Mouse (Mus musculus) ES-E14 (cell line): ENCODE results near the gene Fkbp14. TPM values are rescaled to one million over a fixed set of nuclear protein-coding genes. Genes with fewer than 3 reads are reported as not detected.

Experiments used
- DNase-seq: peaks from one replicate; pipeline ENCODE4 v3.0.0-alpha.2; 2013; ENCODE audit warnings: low read depth, low spot score
- H3K27ac ChIP-seq: 2 replicates; pipeline ENCODE4 v1.5.1; 2012; ENCODE audit warnings: low read depth, mild to moderate bottlenecking, low read length, moderate library complexity, mixed read lengths; ENCODE audit not compliant: poor library complexity, insufficient read depth, severe bottlenecking
- H3K36me3 ChIP-seq: 2 replicates; pipeline ENCODE4 v1.6.1; 2012; ENCODE audit warnings: mild to moderate bottlenecking, low read length, moderate library complexity, mixed read lengths; ENCODE audit not compliant: control insufficient read depth, poor library complexity, insufficient read depth, severe bottlenecking
- H3K4me1 ChIP-seq, 2 experiments: fragments of 150-350 bp in 1 of 2; sonication (generic) in 1 of 2; 2 replicates each; pipeline ENCODE4 v1.6.1; 2012; ENCODE audit warnings: low read length in 2 of 2, mild to moderate bottlenecking in 1 of 2, mixed read lengths in 1 of 2; ENCODE audit not compliant: control insufficient read depth in 2 of 2, insufficient read depth in 2 of 2, poor library complexity in 1 of 2
- H3K4me3 ChIP-seq, 2 experiments: fragments of 150-350 bp in 1 of 2; sonication (generic) in 1 of 2; 2 replicates each; pipeline ENCODE4 v1.5.1; 2012; ENCODE audit warnings: low read length in 2 of 2, low read depth in 1 of 2, mild to moderate bottlenecking in 1 of 2, mixed read lengths in 1 of 2; ENCODE audit not compliant: insufficient read depth in 1 of 2, poor library complexity in 1 of 2, severe bottlenecking in 1 of 2
- H3K9ac ChIP-seq: 2 replicates; pipeline ENCODE4 v1.6.1; 2012; ENCODE audit warnings: low read depth, mild to moderate bottlenecking, low read length, mixed read lengths; ENCODE audit not compliant: poor library complexity, insufficient read depth, severe bottlenecking
- H3K9me3 ChIP-seq: fragments of 150-350 bp; sonication (generic); 2 replicates; pipeline ENCODE4 v1.6.1; 2012; ENCODE audit warnings: low read depth, mild to moderate bottlenecking, low read length; ENCODE audit not compliant: control insufficient read depth, insufficient read depth
- CHD2 ChIP-seq: IDR thresholded peaks from 2 replicates; pipeline ENCODE4 v1.6.1; 2014; ENCODE audit warnings: mild to moderate bottlenecking, low read depth, low read length, inconsistent platforms
- HCFC1 ChIP-seq: IDR thresholded peaks from 2 replicates; pipeline ENCODE4 v1.6.1; 2012; ENCODE audit warnings: low read length, inconsistent platforms, borderline replicate concordance; ENCODE audit not compliant: insufficient read depth
- MAFK ChIP-seq: IDR thresholded peaks from 2 replicates; pipeline ENCODE4 v1.6.1; 2014; ENCODE audit warnings: mild to moderate bottlenecking, low read depth, low read length, inconsistent platforms; ENCODE audit not compliant: insufficient read depth
- ZC3H11A ChIP-seq: IDR thresholded peaks from 2 replicates; pipeline ENCODE4 v1.6.1; 2012; ENCODE audit warnings: low read depth, mild to moderate bottlenecking, inconsistent platforms, low read length, borderline replicate concordance
- ZNF384 ChIP-seq: IDR thresholded peaks from 2 replicates; pipeline ENCODE4 v1.6.1; 2012; ENCODE audit warnings: low read depth, low read length, inconsistent platforms
- in situ Hi-C, 2 experiments: fragments of 600-800 bp; cut with MboI; formaldehyde crosslinking; loops; one replicate each; pipeline ENCODE4 v1.15.1; 2025; ENCODE audit warnings: low sequenced_read_pairs in 2 of 2, inconsistent platforms in 1 of 2; ENCODE audit not compliant: unreplicated experiment in 2 of 2
- total RNA-seq: library from RNA; depleted of rRNA; stranded (reverse); fragments of 300-350 nt; gene quantifications from 2 replicates; pipeline ENCODE4 v1.2.3, GENCODE M21; 2012

Gene Fkbp14
- total RNA-seq, 1 experiment, result 7.6 TPM

DNA sequence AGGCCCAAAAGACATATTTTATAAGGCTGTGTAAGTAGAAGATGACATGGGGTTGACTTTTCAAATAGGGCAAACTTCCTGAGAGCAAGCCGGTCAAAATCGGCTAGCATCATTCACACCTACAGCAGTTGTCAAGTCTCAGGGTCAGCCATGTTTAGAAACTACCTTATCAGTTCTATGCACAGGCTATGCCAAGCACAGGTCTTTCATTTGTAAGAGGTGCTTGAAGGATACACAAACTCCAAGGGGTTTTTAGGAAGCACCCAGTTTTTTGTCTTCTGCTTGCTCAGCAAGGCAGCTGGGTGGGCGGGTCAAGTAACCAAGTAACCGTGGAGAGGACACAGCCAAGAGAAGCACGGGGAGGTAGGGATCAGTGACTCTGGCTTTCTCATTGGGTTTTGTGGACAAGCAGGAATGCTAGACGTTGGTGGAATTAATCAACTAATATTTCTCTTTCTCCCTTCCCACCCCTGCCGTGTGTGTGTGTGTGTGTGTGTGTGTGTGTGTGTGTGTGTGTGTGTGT is 46.2 kb downstream of the Fkbp14 start:
- Histone ChIP-seq H3K27ac (no peak overlapping the region), H3K9me3 (no peaks in the 10 kb centered on the region), H3K36me3 (0 out of 2 replicates have a peak, but pooled peaks cover 2% of the 10 kb centered on the region), H3K4me1 (0 out of 4 replicates have a peak, but pooled peaks cover 0 to 2% of the 10 kb centered on the region in 2 experiments), H3K9ac (no peak overlapping the region), H3K4me3 (no peak overlapping the region)
- TF ChIP-seq CHD2 (no peak), ZC3H11A (no peak), ZNF384 (no peak), MAFK (no peak), HCFC1 (no peak)
- DNase-seq, result no peak
- in situ Hi-C loops, result no loop called here

DNA sequence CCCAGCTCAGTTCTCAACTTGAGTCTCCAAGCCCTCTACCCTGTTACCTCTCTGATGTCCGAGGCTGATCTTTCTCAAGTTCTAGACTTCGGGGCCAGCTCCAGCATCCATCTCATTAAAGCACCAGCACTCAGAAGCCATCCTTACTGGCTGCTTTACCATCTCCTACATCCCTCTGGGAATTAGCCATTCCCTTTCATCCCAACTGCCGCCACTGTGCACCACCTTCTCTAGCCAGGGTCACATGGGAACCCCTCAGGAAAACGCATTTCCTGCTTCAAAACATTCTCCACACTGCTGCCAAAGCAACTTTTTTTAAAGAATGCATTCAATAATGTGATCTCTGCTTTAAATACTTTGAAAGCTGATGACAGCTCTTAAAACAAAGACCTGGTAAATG is 47.8 kb downstream of the Fkbp14 start:
- TF ChIP-seq CHD2, result no peak
- no peak for TF ChIP-seq HCFC1
- no peak for TF ChIP-seq MAFK
- no peak for TF ChIP-seq ZC3H11A
- TF ChIP-seq ZNF384, result no peak
- Histone ChIP-seq H3K27ac (no peak overlapping the region), H3K36me3 (0 out of 2 replicates have a peak, but pooled peaks cover 2% of the 10 kb centered on the region)

GRCm38 (mm10) chr6:54548314-54549019 is 48.6 kb downstream of the Fkbp14 start:
- no peak for DNase-seq
- no peaks in the 10 kb centered on the region for H3K4me1 ChIP-seq
- no peaks in the 10 kb centered on the region for H3K36me3 ChIP-seq
- TF ChIP-seq MAFK (no peak), CHD2 (no peak), HCFC1 (no peak), ZNF384 (no peak), ZC3H11A (no peak)
- H3K9ac ChIP-seq, result no peak overlapping the region
- in situ Hi-C loops, result no loop called here
- H3K4me3 ChIP-seq, result no peak overlapping the region
- no peaks in the 10 kb centered on the region for H3K9me3 ChIP-seq
- H3K27ac ChIP-seq, result no peak overlapping the region

More for the DNA sequence above, 47.8 kb downstream of the Fkbp14 start:
- Histone ChIP-seq H3K4me1 (0 out of 4 replicates have a peak, but pooled peaks cover 0 to 2% of the 10 kb centered on the region in 2 experiments), H3K4me3 (no peak overlapping the region), H3K9ac (no peak overlapping the region), H3K9me3 (no peaks in the 10 kb centered on the region)
- in situ Hi-C loops, result no loop called here
- no peak for DNase-seq

DNA sequence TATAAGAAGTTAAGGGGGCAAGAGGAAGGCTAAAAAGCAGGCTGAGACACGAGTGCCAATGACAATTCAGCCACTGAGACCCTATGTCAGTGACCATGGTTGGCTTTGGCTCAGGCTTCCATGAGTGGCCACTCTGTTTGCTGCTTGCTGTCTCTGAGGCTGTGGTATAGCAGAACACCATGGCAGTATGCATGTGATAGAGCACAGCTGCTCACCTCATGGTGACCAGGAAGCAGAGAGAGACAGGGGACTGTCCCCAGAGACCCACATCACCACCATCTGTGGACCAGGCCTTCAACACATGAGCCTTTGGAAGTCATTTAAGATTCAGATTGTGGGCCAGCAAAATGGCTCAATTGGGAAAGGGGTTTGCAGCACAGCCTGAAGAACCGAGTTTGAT is 53.5 kb downstream of the Fkbp14 start:
- no peak for DNase-seq
- H3K27ac ChIP-seq, result no peak overlapping the region

More for the DNA sequence above, 53.5 kb downstream of the Fkbp14 start:
- peaks cover 0 to 2% of the 10 kb centered on the region in 2 experiments; a peak in 2 of 4 replicates for H3K4me1 ChIP-seq
- no peaks in the 10 kb centered on the region for H3K36me3 ChIP-seq
- no peak overlapping the region for H3K9ac ChIP-seq
- TF ChIP-seq ZNF384, result no peak
- no peak for TF ChIP-seq MAFK
- no peak for TF ChIP-seq HCFC1
- no peak for TF ChIP-seq CHD2
- no peak for TF ChIP-seq ZC3H11A
- in situ Hi-C loops, result no loop called here
- H3K9me3 ChIP-seq, result no peaks in the 10 kb centered on the region
- no peak overlapping the region for H3K4me3 ChIP-seq
